Mouse (Mus musculus): ENCODE data around the gene Fbrs. TPM values are rescaled to one million over a fixed set of nuclear protein-coding genes. Genes with fewer than 3 reads are reported as not detected.

Fbrs gene
- polyA plus RNA-seq (2014; fragmentation: Nextera tagmentation; extraction: Ambion mirVana), result 12.8 and 16.1 TPM in 2 replicates

GRCm38 (mm10) chr7:127478635-127479317 lies at the start of gene Fbrs:
Fbrs (plus strand) TSS chr7:127479199.
- DNase-seq (peak; percentile 98), ATAC-seq (ENCODE audit: insufficient read depth) (peak; percentile 84)
- Histone ChIP-seq H3K4me1 (ENCODE audit: insufficient read depth) (peaks cover 15% of the 10 kb centered on the region), H3K9ac (peak within 1 kb of the TSS; percentile 94), H3K36me3 (ENCODE audit: insufficient read depth) (peaks cover 70% of the 10 kb centered on the region), H3K4me2 (peak within 1 kb of the TSS; percentile 72), H3K27me3 (ENCODE audit: insufficient read depth, low read length) (no peaks in the 10 kb centered on the region), H3K27ac (ENCODE audit: low read depth) (peak within 1 kb of the TSS; percentile 94), H3K9me3 (ENCODE audit: low read depth, low read length) (no peaks in the 10 kb centered on the region), H3K4me3 (ENCODE audit: low read depth, low read length) (peak within 1 kb of the TSS; percentile 99)
- WGBS, result under 1% methylated on average over 61 of the region's 62 CpGs
- TF ChIP-seq CTCF (IDR thresholded peaks at IDR 0.05; ENCODE audit: low read depth), result no peak

DNA sequence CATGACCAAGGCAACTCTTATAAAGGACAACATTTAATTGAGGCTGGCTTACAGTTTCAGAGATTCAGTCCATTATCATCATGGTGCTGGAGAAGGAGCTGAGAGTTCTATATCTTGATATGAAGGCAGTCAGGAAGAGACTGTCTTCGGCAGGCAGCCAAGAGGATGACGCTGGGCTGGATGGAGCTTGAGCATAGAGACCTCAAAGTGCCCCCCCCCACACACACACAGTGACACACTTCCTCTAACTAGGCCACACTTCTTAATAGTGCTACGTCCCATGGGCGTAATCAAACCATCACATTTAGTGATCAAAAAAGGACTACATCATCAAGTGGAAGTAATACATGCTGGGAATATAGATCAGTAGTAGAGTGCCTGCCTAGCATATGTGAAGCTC lies 43.8 kb upstream of the Fbrs start:
- Histone ChIP-seq H3K4me3 (ENCODE audit: low read depth, low read length) (no peak overlapping the region), H3K9me3 (ENCODE audit: low read depth, low read length) (peaks cover 6% of the 10 kb centered on the region; the same call in 1 of the 2 replicates), H3K4me1 (ENCODE audit: insufficient read depth) (no peaks in the 10 kb centered on the region), H3K36me3 (ENCODE audit: insufficient read depth) (no peaks in the 10 kb centered on the region), H3K4me2 (no peak overlapping the region), H3K27ac (ENCODE audit: low read depth) (no peak overlapping the region), H3K9ac (no peak overlapping the region), H3K27me3 (ENCODE audit: insufficient read depth, low read length) (no peaks in the 10 kb centered on the region)
- 83% methylated on average over 4 of the region's 4 CpGs for WGBS
- DNase-seq, result no peak
- TF ChIP-seq CTCF (IDR thresholded peaks at IDR 0.05; ENCODE audit: low read depth), result no peak
- ATAC-seq (ENCODE audit: insufficient read depth), result no peak

DNA sequence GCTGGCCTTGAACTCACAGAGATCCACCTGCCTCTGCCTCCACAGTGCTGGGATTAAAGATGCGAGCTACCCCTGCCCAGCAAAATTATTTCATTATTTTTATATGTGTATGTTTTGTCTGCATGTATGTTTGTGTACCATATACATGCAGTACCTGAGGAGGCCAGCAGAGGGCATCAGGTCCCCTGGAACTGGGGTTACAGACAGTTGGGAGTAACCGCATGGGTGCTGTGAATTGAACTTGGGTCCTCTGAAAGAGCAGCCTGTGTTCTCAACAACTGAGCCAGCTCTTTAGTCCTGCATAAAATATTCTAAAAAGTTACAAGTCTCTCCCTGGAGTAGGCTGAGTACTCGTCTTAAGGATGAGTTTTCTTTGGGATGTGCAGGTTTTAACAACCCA lies 41.3 kb upstream of the Fbrs start:
- Histone ChIP-seq H3K4me2 (no peak overlapping the region), H3K9ac (no peak overlapping the region), H3K36me3 (ENCODE audit: insufficient read depth) (peaks cover 8% of the 10 kb centered on the region; the same call in 1 of the 2 replicates), H3K4me1 (ENCODE audit: insufficient read depth) (no peaks in the 10 kb centered on the region), H3K9me3 (ENCODE audit: low read depth, low read length) (peaks cover 6% of the 10 kb centered on the region; the same call in 1 of the 2 replicates), H3K4me3 (ENCODE audit: low read depth, low read length) (no peak overlapping the region), H3K27me3 (ENCODE audit: insufficient read depth, low read length) (no peaks in the 10 kb centered on the region), H3K27ac (ENCODE audit: low read depth) (no peak overlapping the region)
- ATAC-seq (ENCODE audit: insufficient read depth), result no peak
- peak; percentile 23 for DNase-seq
- TF ChIP-seq CTCF (IDR thresholded peaks at IDR 0.05; ENCODE audit: low read depth), result peak; percentile 51
- 90% methylated on average over 3 of the region's 3 CpGs for WGBS

DNA sequence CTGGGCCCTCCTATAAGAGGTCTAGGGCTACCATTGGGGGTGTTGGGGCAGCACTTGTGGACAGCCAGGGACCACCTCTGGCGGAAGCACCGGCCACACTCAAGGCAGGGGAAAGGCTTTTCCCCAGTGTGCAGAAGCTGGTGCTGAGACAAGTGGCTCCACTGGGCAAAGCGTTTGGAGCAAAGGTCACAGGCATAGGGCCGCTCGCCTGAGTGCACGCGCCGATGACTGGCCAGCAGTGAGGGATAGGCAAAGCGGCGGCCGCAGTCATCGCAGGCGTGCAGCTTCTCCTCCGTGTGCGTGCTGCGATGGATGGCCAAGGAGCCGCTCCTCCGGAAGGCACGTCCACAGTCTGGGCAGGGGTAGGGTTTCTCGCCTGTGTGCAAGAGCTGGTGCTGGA lies 35.0 kb upstream of the Fbrs start:
- Histone ChIP-seq H3K27ac (ENCODE audit: low read depth) (no peak overlapping the region), H3K4me3 (ENCODE audit: low read depth, low read length) (no peak overlapping the region), H3K27me3 (ENCODE audit: insufficient read depth, low read length) (no peaks in the 10 kb centered on the region), H3K9ac (no peak overlapping the region), H3K4me2 (no peak overlapping the region), H3K36me3 (ENCODE audit: insufficient read depth) (peaks cover 38% of the 10 kb centered on the region), H3K9me3 (ENCODE audit: low read depth, low read length) (no peaks in the 10 kb centered on the region), H3K4me1 (ENCODE audit: insufficient read depth) (no peaks in the 10 kb centered on the region)
- DNase-seq (no peak), ATAC-seq (ENCODE audit: insufficient read depth) (no peak)
- TF ChIP-seq CTCF (IDR thresholded peaks at IDR 0.05; ENCODE audit: low read depth), result no peak
- WGBS, result 89% methylated on average over 20 of the region's 20 CpGs

GRCm38 (mm10) chr7:127448521-127449300 lies 30.3 kb upstream of the Fbrs start, which contains the start of gene Zfp689:
Zfp689 (minus strand) TSS chr7:127449158.
- Histone ChIP-seq H3K4me2 (peak within 1 kb of the TSS; percentile 87), H3K27ac (ENCODE audit: low read depth) (peak within 1 kb of the TSS; percentile 91), H3K9me3 (ENCODE audit: low read depth, low read length) (no peaks in the 10 kb centered on the region), H3K4me3 (ENCODE audit: low read depth, low read length) (peak within 1 kb of the TSS; percentile 85), H3K36me3 (ENCODE audit: insufficient read depth) (peaks cover 37% of the 10 kb centered on the region), H3K9ac (peak within 1 kb of the TSS; percentile 89), H3K4me1 (ENCODE audit: insufficient read depth) (peaks cover 14% of the 10 kb centered on the region; the same call in 1 of the 2 replicates), H3K27me3 (ENCODE audit: insufficient read depth, low read length) (no peaks in the 10 kb centered on the region)
- DNase-seq (peak; percentile 98), ATAC-seq (ENCODE audit: insufficient read depth) (peak; percentile 93)
- under 1% methylated on average over 54 of the region's 54 CpGs for WGBS
- 0 out of 2 replicates have a peak, but pooled peaks have one; percentile 1 for TF ChIP-seq CTCF (IDR thresholded peaks at IDR 0.05; ENCODE audit: low read depth)

DNA sequence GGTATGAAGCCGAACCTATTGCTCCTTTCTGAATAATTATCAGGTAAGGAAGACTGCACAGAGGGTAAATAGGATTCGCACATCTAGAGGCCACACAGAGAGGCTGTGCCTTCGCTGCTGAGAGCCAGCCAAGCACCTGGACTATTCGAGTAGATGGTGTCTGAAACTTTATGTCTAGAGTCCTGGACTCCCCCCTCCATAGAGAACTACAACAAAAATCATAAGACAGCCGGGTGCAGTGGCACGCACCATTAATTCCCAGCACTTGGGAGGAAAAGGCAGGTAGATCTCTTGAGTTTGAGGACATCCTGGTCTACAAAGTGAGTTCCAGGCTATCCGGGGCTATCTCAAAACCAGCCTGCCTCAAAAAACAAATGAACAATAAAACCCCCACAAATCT lies 29.0 kb upstream of the Fbrs start:
- peak overlapping the region; percentile 89 for H3K9ac ChIP-seq
- no peaks in the 10 kb centered on the region for H3K27me3 ChIP-seq (ENCODE audit: insufficient read depth, low read length)
- ATAC-seq (ENCODE audit: insufficient read depth), result no peak
- no peaks in the 10 kb centered on the region for H3K9me3 ChIP-seq (ENCODE audit: low read depth, low read length)
- H3K27ac ChIP-seq (ENCODE audit: low read depth), result peak overlapping the region; percentile 40; the same call in 1 of the 2 replicates
- peaks cover 14% of the 10 kb centered on the region; the same call in 1 of the 2 replicates for H3K4me1 ChIP-seq (ENCODE audit: insufficient read depth)
- 80% methylated on average over 7 of the region's 7 CpGs for WGBS
- peak overlapping the region; percentile 87 for H3K4me2 ChIP-seq
- no peak for TF ChIP-seq CTCF (IDR thresholded peaks at IDR 0.05; ENCODE audit: low read depth)
- DNase-seq, result no peak
- peak overlapping the region; percentile 85 for H3K4me3 ChIP-seq (ENCODE audit: low read depth, low read length)
- H3K36me3 ChIP-seq (ENCODE audit: insufficient read depth), result peaks cover 30% of the 10 kb centered on the region

GRCm38 (mm10) chr7:127453056-127453455 lies 25.9 kb upstream of the Fbrs start:
- WGBS, result 92% methylated on average over 2 of the region's 2 CpGs

More at GRCm38 (mm10) chr7:127453056-127453455, 25.9 kb upstream of the Fbrs start:
- H3K4me3 ChIP-seq (ENCODE audit: low read depth, low read length), result no peak overlapping the region
- ATAC-seq (ENCODE audit: insufficient read depth) (no peak), DNase-seq (no peak)
- peaks cover 36% of the 10 kb centered on the region for H3K36me3 ChIP-seq (ENCODE audit: insufficient read depth)
- no peak for TF ChIP-seq CTCF (IDR thresholded peaks at IDR 0.05; ENCODE audit: low read depth)
- H3K9me3 ChIP-seq (ENCODE audit: low read depth, low read length), result no peaks in the 10 kb centered on the region
- peaks cover 14% of the 10 kb centered on the region; the same call in 1 of the 2 replicates for H3K4me1 ChIP-seq (ENCODE audit: insufficient read depth)
- H3K9ac ChIP-seq, result no peak overlapping the region
- no peak overlapping the region for H3K4me2 ChIP-seq
- H3K27ac ChIP-seq (ENCODE audit: low read depth), result no peak overlapping the region
- no peaks in the 10 kb centered on the region for H3K27me3 ChIP-seq (ENCODE audit: insufficient read depth, low read length)

Data from lung, embryonic 14.5 days (tissue).